Mouse (Mus musculus) granulocyte monocyte progenitor cell, adult 5-6 weeks (primary cell): Measurements from ENCODE around the gene Rab12. TPM values are rescaled to one million over a fixed set of nuclear protein-coding genes. Genes with fewer than 3 reads are reported as not detected.
"Not testable (repeated sequence)": the region's sequence is repeated elsewhere in the genome, so short reads cannot be mapped to it uniquely, and the experiment has no call there.

ENCODE experiments used
- ATAC-seq: replicated peaks from 2 replicates; pipeline ENCODE4 v1.8.0; 2016; ENCODE audit warnings: mild to moderate bottlenecking, moderate TSS enrichment, inconsistent platforms; ENCODE audit not compliant: poor library complexity, severe bottlenecking
- total RNA-seq, 2 experiments: library from RNA; stranded (forward) in 1 of 2; stranded (reverse) in 1 of 2; fragments of 200-712, 200-1000 nt in 1 of 2; fragments of >200 nt in 1 of 2; fragmentation: Nextera tagmentation in 1 of 2; gene quantifications; 2 replicates each; pipeline ENCODE4 v1.2.3; 2014 to 2017

Rab12 gene
- total RNA-seq (2014; fragmentation: Nextera tagmentation) (17.8 and 19.6 TPM in 2 replicates), total RNA-seq (2017) (19.5 and 27.4 TPM in 2 replicates)

- peak; percentile 99 for ATAC-seq
Observed at GRCm38 (mm10) chr17:66519554-66520553, at the start of gene Rab12. Rab12 (minus strand) TSS chr17:66519729.

GRCm38 (mm10) chr17:66564213-66564612 lies 44.7 kb upstream of the Rab12 start:
- no peak for ATAC-seq

GRCm38 (mm10) chr17:66563551-66563950 lies 44.0 kb upstream of the Rab12 start:
- no peak for ATAC-seq

GRCm38 (mm10) chr17:66561380-66561779 lies 41.9 kb upstream of the Rab12 start:
- no peak for ATAC-seq

DNA sequence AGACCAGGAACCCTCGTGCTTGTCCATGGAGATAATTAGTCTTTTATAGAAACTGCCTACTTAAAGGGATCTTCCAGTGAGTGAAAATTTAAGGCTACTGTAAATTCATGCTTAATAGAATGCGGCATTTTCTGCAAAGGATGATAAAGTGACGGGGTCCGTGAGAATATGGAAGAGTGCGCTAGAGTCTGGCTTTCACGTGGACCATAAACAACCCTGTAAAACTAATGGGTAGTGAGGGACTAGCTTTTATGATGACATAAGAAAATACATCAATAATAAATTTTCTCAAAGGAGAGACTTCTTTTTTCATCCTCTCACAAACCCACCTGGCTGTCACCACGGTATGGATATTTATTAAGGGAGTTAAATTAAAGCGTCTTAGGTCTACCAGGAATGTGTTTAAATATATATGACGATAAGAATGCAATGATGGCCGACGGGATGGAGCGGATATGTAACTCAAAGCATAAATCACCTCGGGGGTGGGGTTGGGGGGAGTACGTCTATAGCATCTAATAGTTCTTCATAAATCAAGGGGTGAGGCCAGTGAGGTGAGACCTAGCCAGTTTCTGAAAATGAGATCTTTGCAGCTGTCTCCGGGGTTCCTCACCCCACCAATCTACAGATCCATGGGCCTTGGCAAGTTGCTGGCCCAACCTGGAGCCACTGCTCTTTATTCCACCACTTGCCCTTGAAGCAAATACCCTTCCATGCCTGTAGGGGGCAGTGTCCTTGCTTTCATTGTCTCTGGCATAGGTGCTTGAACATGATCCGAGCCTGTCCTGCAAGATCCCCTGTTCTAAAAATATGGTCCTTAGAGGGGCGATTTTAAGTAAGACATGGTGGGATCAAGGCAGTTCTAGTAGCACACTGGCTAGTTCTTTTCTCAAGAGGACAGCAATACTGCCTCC lies 39.1 kb upstream of the Rab12 start:
- no peak for ATAC-seq

- ATAC-seq = no peak
Observed at GRCm38 (mm10) chr17:66552690-66553089, 33.2 kb upstream of the Rab12 start.

- ATAC-seq = no peak
Observed at GRCm38 (mm10) chr17:66550486-66550885, 31.0 kb upstream of the Rab12 start.

GRCm38 (mm10) chr17:66532285-66532684 lies 12.8 kb upstream of the Rab12 start:
- peak; percentile 37; the same call in 1 of the 2 replicates for ATAC-seq

DNA sequence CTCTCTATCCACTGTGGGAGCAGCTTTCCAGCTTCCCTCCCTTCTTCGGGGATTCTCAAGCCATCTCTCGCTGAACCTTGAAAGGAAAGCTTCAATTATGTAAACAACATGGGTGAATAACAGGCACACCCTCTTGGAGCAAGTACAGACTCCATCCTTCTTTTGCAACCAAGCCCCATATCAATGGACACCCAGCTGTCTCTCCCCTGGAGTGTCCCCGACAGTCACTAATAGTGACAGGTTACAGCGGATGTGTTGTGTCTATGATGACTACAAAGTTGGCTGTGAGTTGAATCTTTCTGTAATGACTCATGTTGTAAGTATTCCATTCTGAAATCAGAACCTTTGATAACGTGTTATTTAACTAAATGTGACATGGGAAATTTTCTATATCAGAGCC lies 3.9 kb upstream of the Rab12 start:
- ATAC-seq = no peak

DNA sequence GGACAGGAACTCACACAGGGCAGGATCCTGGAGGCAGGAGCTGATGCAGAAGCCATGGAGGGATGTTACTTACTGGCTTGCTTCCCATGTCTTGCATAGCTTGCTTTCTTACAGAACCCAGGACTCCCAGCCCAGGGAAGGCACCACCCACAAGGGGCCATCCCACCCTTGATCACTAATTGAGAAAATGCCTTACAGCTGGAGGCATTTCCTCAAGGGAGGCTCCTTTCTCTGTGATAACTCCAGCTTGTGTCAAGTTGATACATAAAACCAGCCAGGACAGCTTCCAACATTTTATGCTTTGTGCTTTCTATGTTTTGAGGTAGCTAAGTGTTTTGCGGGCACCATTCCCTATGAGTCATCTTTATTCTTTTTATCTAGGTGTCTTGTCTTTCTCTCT lies 3.1 kb upstream of the Rab12 start:
- ATAC-seq = not testable (repeated sequence)

DNA sequence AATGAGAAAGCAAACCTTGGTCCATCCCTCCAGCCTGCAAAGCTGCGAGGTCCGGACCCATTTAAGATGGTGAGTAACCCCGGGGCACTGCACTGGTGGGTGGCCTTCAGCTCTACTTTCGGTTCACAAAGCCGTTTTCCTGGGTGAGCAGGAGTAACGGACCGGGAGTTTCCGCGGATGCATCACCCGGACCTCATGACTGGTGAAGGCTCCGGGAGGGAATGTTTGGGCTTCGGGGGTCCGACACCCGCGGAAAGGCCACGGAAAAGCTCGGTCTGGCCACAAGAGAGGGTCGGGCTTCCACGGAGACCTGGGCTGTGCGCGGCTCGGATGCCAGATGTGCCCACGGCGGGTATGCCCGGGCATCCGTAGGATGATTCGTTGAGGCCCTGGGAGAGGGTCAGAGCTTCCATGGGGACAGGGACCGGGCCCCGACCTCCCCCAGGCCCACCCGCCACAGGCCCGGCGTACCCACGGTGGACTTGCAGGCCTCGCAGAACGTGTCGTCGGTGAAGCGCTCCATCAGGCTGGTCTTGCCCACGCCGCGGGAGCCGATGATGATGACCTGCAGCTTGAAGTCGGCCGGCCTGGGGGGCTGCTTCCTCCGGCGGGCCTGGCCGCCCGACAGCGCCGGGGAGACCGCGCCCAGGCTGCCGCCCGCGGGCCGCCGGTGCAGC lies 514 bp downstream of the Rab12 start:
- peak; percentile 35 for ATAC-seq

DNA sequence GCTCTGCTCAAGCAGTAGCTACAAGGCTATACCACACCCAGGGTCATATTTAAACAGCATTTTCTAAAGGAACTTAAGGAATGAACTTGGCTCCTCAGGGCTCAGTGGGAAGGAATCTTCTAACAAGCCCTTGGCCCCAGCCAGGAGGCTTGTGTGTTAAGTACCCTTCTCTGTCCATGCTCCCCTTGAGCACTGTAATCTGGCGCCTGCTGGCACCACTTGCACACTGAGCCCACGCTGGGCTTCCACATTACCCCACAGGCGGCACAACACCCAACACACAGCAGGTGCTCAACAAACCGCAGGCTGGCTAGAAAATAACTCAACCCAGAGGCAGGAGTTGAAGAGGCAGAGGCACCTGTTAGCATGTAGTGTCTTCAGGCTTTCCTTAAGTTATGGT lies 2.6 kb downstream of the Rab12 start:
- no peak for ATAC-seq

DNA sequence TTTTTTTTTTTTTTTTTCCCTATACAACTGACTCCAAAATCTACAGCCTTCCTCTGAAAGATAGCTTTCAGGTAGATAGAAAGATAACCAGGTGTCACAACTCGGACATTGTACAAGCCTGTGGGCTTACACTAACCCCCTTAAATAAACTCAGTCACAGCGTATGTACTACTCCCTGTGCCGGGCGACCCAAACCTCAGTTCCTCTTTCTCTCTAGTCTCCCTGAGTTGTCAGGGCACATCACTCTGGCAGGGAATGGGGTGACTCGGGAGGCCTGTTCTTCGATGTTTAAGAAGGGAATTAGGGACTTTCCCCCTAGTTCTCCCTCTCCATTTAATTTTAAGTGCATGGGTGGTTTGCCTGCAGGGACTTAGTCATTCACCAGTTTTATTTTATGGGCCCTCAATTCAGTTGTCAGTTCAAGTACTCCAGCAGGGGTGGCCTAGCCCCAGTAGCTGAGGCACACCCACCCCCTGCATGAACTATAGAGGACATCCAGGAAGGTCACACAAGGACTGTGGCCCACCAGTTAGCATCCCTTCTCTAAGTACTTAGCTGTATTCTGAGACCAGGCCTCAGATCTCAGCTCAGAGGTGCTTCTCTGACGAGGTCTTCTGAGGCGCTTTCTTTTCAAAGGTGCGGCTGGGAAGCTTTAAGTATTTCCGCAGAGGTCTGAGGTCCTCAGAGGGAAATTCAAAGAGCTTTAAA lies 5.1 kb downstream of the Rab12 start:
- peak; percentile 69 for ATAC-seq

- ATAC-seq = peak; percentile 55
Observed at GRCm38 (mm10) chr17:66512202-66512956, 7.2 kb downstream of the Rab12 start.

DNA sequence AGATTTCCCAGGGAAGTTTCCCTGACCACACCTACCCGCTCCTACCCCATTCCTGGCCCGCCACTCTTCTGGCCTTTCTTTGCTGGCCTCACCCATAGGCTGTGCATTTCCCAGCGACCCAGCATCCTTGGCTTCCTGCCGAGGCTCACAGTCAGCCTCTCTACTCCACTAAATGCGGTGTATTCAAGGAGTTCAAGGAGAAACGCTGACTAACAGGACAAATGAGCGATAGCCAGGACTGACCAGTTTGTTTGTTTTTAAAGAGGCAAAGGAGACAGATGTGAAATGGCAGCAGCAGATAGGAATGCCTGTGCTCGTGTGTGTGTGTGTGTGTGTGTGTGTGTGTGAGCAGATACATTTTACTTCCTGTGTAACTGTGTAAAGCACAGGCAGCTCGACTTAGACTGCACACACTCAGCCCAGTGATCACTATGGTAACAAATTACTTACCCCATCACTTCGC lies 9.3 kb downstream of the Rab12 start:
- no peak for ATAC-seq

GRCm38 (mm10) chr17:66507049-66507954 lies 12.2 kb downstream of the Rab12 start:
- no peak for ATAC-seq

DNA sequence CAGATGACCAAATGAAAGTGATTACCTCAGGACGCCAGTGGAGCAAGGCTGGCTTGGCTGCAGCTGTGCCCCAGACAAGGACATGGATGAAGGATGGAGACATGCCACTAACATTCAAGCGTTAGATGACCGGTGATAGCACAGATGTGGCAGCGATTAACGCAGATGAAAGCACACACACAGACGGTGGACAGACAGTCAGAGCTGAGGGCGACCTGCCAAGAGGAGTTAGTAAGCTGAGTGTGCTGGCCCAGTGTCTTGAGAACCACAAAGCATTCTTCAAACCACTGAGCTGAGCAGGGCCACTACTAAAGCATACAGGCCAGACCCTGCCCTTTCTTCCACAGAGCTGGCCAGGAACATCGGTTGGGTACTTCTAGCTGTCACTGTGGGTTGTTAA lies 14.6 kb downstream of the Rab12 start:
- ATAC-seq = no peak

DNA sequence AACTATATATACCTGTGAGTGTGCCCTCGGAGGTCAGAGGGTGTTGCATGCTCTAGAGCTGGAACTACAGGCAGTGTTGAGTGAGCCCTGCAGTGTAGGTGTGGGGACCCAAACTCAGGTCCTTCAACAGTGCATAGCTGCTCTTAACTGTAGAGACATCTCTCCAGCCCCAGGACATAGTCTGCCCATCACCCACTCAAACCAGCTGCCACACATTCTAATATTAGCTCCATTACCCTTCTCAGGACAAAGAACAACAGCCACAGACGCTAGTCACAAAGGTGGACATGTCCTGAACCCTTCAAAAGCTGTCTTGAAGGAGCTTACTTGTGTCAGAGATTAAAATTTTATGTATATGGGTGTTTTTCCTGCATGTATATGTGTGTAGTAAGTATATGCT lies 15.3 kb downstream of the Rab12 start:
- no peak for ATAC-seq
